Mouse (Mus musculus): ENCODE data around the gene Rsph1.

- TF ChIP-seq POLR2A (IDR thresholded peaks at IDR 0.05; ENCODE audit: borderline replicate concordance, control insufficient read depth, low read depth, low read length): no peak
- TF ChIP-seq CTCF (IDR thresholded peaks at IDR 0.05; ENCODE audit: control insufficient read depth, insufficient read depth, low read length): no peak
These were observed 9.3 kb upstream of the Rsph1 start, which contains the start of gene Slc37a1 for GRCm38 (mm10) chr17:31286492-31286891.
